Mouse (Mus musculus): ENCODE measurements at regions not wholly inside any gene's neighbourhood (a gene's known extent, or its start where the extent isn't known, plus 50 kb on each side); places are given as distances from the start of the nearest gene placed in this dataset.

DNA sequence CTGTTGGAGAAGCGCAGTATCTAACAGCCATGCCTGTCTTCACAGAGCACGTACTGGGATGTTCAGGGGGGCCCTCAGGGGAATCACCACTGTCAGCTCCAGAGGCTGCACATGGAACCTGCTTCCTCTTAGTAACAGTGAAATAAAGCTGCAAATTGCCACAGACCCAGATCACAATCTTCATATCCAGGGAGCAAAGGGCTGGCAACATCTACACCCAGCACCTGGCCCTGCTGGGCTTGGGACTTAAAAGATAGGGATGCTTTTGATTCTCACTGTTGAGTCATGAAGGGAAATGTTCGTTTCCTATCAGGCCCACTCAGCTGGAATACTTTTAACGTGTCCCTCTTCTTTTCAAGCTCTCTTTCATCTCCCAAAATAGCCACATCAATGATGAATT is 322.4 kb upstream of the Trib2 start:
- no peak for DNase-seq (ENCODE audit: low read depth)

- DNase-seq (ENCODE audit: low read depth): no peak
Observed at GRCm38 (mm10) chr12:16137801-16138200, 321.1 kb upstream of the Trib2 start.

GRCm38 (mm10) chr12:16136214-16136671 is 319.5 kb upstream of the Trib2 start:
- no peak for DNase-seq (ENCODE audit: low read depth)

DNA sequence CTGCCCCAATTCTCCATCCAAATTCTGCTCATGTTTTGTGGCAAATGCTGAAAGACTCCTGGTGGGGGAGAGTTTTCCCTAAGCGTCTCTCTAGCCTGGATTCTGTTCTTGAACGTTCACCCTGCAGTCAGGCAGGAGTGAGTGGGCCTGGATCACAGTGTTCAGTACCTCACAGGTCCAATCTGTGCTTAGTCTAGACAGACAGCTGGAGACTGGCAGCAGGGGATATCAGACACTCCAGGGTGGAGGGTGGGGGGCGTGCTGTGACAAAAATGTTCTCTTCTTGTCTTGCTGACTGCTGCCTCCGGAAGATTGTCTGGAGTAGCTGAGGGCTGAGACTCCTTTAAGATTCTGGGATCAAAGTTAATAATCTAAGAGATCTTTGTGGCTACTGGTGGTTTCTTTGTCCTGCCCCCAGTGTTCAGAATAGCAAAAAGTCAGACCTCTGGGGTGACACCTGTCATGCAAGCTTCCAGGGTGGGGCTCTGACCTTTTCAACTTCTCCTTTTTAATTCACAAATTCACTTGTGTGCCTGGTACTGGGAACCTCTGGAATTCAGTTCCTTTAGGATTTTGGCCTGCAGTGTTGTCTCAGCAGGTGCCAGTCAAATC is 319.0 kb upstream of the Trib2 start:
- no peak for DNase-seq (ENCODE audit: low read depth)

- DNase-seq (ENCODE audit: low read depth): no peak
Observed at GRCm38 (mm10) chr12:16134446-16134845, 317.7 kb upstream of the Trib2 start.

GRCm38 (mm10) chr12:16133253-16133652 is 316.5 kb upstream of the Trib2 start:
- no peak for DNase-seq (ENCODE audit: low read depth)

DNA sequence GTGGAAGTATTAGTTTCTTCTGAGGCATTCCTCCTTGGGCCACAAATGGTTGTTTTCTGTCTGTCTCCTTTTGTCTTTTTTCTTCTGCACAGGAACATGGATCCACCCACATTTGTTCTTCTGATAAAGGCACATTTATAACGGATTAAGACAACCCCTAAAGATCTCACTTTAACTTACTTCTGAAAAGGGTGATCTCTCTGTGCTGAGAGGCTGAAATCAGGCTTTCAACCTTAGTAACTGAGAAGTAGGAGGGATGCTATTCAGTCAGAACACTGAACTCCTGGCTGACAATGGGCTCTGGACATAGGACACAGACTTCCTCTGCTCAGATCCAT is 315.0 kb upstream of the Trib2 start:
- no peak for DNase-seq (ENCODE audit: low read depth)

DNA sequence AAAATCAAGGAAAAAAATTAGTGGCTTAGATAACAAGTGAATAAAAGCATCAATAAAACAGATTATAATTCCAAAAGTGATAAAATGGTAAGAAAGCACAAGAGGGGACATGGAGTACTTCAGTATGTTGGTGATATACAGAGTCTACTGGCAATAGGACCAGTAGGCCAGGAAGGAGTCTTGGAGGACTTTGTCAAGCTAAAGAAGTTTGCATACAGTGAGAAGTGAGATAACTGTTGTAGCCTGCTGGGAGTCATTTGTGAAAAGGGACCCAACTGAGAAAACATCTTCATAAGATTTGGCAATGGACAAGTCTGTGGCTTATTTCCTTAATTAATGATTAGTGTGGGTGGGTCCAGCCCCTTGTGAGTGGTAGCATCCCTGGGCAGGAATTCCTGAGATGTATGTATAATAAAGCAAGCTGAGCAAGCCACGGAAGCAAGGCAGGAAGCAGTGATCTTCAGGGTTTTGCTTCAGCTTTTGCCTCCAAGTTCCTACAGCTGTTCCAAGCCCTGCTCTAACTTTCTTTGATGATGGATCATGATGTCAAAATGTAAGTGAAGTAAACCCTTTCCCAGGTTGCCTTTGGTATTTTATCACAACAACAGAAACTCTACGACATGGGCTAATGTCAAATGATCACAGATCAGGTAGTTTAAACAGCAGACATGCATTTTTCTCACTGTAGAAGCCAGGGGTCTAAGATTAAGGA is 314.5 kb upstream of the Trib2 start:
- DNase-seq (ENCODE audit: low read depth): no peak

DNA sequence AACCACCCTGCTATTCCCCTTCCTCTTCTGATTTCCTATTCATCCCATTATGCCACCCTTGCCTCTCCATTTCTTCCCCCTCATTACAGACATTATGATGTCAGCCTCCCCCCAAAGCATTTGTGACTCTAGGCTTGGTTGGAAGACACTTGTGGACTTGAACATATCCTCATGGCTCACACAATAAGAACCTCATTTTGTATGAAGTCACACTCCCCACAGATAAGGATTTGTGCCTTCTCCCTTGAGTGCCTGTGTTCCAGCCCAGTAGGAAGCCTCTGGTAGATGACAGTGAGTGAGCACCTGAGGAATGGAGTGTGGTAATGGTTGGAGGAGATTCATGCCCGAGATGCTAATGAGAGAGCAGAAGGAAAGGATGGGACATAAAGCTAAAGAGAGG is 313.9 kb upstream of the Trib2 start:
- no peak for DNase-seq (ENCODE audit: low read depth)

- DNase-seq (ENCODE audit: low read depth): no peak
Observed at GRCm38 (mm10) chr12:16129923-16130322, 313.2 kb upstream of the Trib2 start.

GRCm38 (mm10) chr12:16129243-16129642 is 312.5 kb upstream of the Trib2 start:
- DNase-seq (ENCODE audit: low read depth): no peak

GRCm38 (mm10) chr12:16124906-16125305 is 308.2 kb upstream of the Trib2 start:
- DNase-seq (ENCODE audit: low read depth): no peak

DNA sequence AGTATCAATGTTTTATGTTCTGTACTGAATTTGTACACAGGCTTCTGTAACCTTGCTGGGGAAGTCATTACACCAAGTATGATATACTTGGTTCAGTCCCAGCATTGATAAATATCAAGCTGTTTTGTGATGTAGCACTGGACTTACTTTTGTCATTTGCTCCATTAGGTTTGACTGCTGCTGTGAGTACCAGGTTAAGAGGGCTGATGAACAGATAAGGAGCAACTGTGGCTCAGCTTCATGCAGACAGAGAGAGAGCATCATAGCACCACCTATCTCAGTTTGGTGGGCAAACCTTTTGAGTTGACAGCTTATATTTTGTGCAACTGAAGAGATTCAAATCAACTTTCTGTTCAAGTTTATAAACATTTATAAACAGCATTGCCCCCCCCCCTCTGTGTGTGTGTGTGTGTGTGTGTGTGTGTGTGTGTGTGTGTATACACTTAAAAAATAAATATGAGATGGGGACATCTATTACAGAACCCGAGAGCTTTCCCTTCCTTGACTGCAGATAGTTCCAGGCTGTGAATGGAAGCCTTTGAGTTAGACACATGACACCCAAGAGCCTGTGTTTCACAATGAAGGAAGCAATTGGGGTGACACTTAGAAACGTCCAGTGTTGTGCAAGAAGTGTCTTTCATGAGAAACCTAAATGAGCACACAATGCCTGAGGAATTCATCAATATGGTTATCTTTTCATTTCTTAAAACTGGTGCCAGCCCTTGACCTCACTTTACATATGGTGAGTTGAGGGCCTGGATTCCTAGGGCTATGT is 305.8 kb upstream of the Trib2 start:
- no peak for DNase-seq (ENCODE audit: low read depth)

DNA sequence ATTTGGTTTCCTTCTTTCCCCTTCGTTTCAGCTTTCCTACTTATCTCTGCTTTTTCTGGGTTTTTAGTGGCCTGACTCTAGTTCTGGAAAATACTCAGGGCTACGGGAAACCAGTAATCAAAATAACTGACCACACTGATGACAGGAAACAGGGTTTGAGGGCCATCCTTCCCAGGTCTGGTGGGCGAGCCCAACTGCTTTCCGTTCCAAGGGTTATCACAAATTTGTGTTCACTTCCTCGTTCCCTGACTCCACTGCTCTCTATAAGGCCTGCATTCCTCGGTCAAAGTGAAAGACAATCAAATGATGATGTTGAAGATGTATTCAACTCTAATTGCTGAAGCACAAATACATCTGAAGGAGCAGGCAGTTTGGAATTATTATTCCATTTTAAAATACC is 305.1 kb upstream of the Trib2 start:
- DNase-seq (ENCODE audit: low read depth): no peak

GRCm38 (mm10) chr12:16118710-16119109 is 302.0 kb upstream of the Trib2 start:
- no peak for DNase-seq (ENCODE audit: low read depth)

GRCm38 (mm10) chr12:16106946-16107345 is 290.2 kb upstream of the Trib2 start:
- no peak for DNase-seq (ENCODE audit: low read depth)

DNA sequence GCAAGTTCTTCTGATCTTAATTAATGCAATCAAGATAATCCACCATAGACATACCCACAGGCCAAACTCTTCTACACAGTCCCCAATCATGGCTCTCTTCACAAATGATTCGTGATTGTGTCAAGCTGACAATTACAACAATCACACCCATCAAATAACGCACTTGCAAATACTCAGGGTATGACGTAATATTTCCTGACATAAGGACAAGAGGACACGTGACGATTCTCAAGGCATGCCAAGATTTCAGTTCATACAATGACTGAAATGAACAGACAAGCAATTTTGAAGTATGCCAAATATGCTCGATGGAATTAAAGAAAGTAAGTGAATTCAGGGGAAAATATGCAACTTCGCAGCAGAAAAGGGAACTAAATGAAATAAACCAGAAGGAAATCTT is 282.1 kb upstream of the Trib2 start:
- DNase-seq (ENCODE audit: low read depth): no peak

DNA sequence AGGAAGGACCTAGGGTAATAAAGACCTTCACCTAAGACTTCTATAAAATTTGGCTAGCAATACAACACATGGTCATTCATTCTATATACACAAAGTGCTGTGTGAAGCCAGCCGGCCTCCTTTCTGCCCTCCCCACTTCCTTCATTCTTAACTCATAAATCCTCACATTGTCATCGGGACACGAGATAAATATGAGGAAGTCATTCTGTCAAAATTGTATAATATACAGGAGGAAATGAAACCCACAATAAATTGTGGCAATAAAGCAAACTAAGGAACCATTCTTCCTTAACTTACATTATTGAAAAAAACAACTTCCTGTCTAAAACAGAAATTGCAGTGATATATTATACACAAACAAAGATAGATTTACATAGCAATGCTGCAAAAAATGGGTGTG is 275.9 kb upstream of the Trib2 start:
- no peak for DNase-seq (ENCODE audit: low read depth)

DNA sequence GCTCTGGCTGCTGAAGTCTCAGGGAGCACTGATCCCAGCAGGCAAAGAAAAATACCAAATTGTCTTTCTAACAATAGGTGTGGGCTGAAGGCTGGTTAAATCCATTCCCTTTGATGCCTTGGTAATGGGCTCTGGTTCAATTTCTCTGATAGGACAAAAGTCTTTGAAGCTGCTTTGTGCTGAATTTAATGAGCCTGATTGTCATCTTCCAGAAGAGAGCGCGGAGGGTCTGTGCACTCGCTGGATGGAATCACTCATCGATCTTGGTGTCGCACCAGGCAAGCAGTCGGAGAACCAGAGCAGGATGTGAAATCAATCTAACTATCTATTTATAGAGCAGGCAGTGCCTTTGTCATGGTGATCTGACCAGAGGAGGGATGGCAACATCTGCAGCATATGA is 274.6 kb upstream of the Trib2 start:
- DNase-seq (ENCODE audit: low read depth): no peak

DNA sequence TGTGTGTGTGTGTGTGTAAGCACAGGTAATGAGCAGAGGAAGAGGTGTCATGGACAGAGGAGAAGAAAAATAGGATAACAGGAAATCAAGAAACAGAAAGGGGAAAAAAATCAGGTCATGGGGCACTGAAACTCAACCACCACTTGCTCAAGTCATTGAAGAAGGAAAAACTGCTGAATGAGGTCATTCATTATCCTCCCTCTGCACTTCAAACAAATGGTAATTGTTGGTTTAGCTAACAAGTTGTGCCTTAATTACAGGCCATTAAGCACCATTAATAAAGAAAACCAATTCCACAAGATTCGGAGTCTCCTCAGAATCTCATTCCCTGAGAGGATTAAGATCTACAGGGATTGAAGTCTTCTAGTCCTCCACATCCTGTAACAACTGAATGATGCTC is 266.5 kb upstream of the Trib2 start:
- no peak for DNase-seq (ENCODE audit: low read depth)

GRCm38 (mm10) chr12:16077215-16077614 is 260.5 kb upstream of the Trib2 start:
- DNase-seq (ENCODE audit: low read depth): no peak

DNA sequence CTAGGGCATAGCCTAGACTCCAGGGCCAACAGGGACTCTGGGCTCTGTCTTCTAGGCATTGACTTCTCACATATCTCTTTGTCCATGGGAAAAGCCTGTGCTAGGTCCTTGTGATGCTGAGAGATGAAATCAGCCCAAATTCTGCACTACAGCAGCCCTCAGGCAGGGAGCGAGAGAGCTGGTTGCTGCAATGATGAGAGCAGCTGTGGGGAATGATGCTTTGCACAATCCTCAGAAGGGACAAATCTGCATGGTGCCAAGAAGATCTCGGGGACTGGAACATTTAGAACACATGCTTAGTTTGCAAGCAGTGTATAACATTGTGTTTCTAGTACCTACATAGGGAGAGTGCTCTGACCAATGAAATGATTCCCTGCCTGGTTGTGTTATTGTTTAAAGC is 259.2 kb upstream of the Trib2 start:
- DNase-seq (ENCODE audit: low read depth): peak; percentile 39

GRCm38 (mm10) chr12:16068940-16069339 is 252.2 kb upstream of the Trib2 start:
- DNase-seq (ENCODE audit: low read depth): no peak
